Mouse (Mus musculus): ENCODE measurements around the gene Smyd3.

The Smyd3 gene

GRCm38 (mm10) chr1:179517713-179518465 lies at the start of gene Smyd3:
Gene Smyd3, minus strand, starts transcription at chr1:179518041.
- peak; percentile 78 for DNase-seq (ENCODE audit: low read depth, low spot score)

- no peak for DNase-seq (ENCODE audit: low read depth, low spot score)
Observed at GRCm38 (mm10) chr1:179567558-179567957, 49.7 kb upstream of the Smyd3 start.

GRCm38 (mm10) chr1:179563926-179564325 lies 46.1 kb upstream of the Smyd3 start:
- no peak for DNase-seq (ENCODE audit: low read depth, low spot score)

DNA sequence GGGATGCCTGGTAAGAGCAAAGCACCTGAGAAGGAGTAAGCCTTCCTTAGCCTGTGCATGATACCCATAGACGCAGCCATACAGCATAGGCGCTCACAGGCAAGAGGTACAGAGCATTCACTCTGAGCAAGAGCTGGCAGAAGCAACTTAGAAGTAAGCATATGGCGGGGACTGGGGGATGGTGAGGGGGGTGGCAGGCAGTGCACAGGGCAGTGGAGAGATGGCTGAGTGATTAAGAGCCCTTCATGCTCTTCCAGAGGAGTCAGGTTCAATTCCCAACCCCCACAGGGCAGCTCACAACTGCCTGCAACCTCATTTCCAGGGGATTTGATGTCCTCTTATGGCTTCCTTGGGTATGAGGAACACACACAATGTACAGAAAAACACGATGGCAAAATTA lies 45.4 kb upstream of the Smyd3 start:
- DNase-seq (ENCODE audit: low read depth, low spot score), result no peak

GRCm38 (mm10) chr1:179560845-179561430 lies 43.1 kb upstream of the Smyd3 start:
- no peak for DNase-seq (ENCODE audit: low read depth, low spot score)

GRCm38 (mm10) chr1:179559446-179560194 lies 41.8 kb upstream of the Smyd3 start:
- no peak for DNase-seq (ENCODE audit: low read depth, low spot score)

DNA sequence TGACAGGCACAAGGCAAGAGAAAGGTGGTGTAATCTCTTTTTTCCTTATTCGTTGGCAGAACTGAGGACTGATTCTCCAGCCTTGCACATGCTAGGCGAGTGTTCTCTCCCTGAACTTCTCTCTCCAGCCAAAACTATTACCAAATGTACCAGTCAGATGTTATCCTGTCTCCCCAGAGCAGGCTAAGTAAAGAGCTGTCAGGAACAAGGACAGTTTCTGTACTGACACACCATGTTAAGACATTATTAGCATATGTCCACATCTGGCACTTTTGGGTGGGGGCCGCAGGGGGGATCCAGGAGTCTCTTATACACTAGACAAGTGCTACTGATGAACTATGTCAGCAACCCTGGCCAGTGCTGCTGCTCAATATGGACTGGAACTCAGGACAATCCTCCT lies 39.1 kb upstream of the Smyd3 start:
- no peak for DNase-seq (ENCODE audit: low read depth, low spot score)

- DNase-seq (ENCODE audit: low read depth, low spot score), result no peak
Observed at GRCm38 (mm10) chr1:179553949-179554347, 36.1 kb upstream of the Smyd3 start.

DNA sequence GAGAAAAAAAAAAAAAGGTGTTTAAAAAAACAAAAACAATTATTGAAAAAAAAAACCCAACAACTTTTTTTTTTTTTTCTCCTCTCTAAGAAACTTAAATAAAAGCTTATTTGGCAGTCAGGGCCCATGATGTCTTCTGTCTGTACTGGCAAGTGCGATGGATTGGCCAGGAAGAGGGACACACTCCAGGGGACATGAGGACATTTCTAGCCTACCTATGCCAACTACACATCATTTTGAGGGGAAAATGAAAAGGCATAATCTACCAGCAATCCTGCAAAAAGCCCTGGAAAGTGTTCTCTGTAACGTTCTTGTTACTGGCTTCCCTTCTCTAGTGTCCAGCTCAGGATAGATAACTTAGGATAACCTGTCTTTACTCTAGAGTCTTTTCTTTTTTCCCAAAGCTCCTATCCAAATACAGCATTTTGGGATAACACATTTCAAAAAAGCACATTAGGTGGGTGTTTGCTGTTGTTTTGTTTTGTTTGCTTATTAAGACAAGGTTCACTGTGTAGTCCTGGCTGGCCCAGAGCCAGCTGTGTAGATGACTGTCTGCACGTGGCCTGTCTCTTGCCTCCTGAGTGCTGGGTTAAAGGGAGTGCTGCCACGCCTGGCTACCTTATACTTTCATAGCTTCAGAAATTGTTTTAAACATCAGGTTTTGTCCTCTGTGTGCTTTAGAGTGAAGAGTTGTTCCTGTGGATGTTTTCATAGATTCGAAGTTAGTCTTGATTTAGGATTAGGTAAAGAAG lies 35.5 kb upstream of the Smyd3 start:
- DNase-seq (ENCODE audit: low read depth, low spot score), result no peak

GRCm38 (mm10) chr1:179552751-179553150 lies 34.9 kb upstream of the Smyd3 start:
- no peak for DNase-seq (ENCODE audit: low read depth, low spot score)

DNA sequence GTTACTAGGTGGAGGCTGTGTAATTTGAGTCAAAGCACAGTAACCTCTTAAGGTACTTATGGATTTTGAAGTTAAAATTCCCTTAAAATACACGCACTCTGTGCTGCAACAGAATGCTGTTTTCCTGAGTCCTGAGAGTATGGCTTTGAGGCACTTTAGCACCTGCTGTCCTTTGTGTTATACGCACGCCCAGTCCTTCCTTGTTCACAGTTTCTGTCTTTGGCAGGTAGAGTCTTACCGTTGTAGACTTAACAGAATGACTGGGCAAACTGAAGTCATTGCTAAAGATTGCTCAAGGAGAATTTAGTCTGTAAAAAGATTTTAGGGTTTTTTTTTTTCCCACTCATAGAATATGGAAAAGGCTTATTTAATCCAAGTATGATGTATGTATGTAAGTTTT lies 34.1 kb upstream of the Smyd3 start:
- no peak for DNase-seq (ENCODE audit: low read depth, low spot score)

- DNase-seq (ENCODE audit: low read depth, low spot score), result no peak
Observed at GRCm38 (mm10) chr1:179551336-179551735, 33.5 kb upstream of the Smyd3 start.

DNA sequence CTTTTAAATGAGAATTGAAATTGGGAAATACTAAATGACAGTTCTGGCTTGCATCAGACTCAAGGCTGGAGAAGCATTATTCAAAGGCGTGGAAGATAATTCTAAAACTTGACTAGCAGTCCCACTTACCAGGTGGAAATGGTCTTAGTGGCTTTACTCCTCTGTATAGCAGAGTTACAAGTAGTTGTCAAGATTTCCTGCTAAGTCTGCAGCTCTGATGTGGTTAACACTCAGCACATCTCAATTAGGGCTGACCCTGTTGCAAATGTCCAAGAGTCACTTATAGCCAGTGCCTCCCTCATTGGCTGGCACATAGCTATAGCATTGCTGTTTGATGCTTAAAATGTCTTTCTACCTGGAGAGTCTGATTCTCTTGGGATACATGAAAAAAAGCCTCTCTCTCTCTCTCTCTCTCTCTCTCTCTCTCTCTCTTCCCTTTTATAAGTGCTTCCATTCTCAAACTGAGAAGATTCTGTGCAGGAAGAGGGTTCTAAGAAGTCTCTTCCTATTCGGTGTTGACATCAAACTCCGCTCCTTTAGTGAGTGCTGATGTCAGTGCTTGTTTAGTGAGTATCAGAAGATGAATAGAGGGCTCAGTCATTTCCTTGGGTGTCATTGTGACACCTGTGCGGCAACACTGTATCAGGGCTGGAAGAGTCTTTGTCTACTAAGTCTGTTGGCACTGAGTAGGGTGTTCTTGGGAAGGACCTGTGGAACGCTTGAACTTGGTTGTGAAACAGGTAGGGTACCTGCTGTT lies 31.3 kb upstream of the Smyd3 start:
- no peak for DNase-seq (ENCODE audit: low read depth, low spot score)

DNA sequence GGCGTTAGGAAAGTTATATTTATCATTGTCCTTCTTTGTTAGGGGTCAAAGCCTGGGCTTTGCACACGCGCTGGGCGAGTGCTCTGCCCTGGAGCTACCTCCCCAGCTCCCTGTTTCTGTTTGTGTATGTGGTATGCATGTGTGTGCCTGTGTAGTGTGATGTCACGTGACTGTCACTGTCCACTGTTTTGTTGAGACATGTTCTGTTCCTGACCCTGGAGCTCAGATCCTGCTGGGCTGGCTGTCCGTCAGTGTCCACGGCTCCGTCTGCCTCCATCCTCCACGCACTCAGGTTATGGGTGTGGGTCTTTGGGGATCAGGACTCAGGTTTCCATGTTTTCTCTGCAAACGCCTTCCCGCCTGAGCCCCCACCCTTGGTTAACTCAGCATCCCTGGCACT lies 30.4 kb upstream of the Smyd3 start:
- no peak for DNase-seq (ENCODE audit: low read depth, low spot score)

- no peak for DNase-seq (ENCODE audit: low read depth, low spot score)
Observed at GRCm38 (mm10) chr1:179547176-179547575, 29.3 kb upstream of the Smyd3 start.

DNA sequence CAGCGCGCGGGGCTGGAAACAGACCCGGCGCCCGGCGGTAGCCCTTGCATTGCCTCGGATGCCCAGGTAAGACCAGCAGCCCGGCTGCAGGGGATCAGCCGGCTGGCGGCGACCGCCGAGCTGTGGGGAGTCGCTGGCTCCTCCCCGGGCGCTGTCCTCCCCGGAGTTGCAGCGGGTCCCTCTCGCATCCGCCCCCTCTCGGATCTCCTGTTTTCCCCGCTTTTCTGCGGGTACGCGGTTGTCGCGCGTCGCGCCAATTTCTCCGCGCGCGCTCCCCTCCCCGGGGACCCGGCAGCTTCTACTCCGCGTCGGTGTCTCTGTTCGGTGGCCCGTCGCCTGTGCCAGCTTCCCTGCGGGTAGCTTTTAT lies 28.7 kb upstream of the Smyd3 start:
- peak; percentile 39 for DNase-seq (ENCODE audit: low read depth, low spot score)

DNA sequence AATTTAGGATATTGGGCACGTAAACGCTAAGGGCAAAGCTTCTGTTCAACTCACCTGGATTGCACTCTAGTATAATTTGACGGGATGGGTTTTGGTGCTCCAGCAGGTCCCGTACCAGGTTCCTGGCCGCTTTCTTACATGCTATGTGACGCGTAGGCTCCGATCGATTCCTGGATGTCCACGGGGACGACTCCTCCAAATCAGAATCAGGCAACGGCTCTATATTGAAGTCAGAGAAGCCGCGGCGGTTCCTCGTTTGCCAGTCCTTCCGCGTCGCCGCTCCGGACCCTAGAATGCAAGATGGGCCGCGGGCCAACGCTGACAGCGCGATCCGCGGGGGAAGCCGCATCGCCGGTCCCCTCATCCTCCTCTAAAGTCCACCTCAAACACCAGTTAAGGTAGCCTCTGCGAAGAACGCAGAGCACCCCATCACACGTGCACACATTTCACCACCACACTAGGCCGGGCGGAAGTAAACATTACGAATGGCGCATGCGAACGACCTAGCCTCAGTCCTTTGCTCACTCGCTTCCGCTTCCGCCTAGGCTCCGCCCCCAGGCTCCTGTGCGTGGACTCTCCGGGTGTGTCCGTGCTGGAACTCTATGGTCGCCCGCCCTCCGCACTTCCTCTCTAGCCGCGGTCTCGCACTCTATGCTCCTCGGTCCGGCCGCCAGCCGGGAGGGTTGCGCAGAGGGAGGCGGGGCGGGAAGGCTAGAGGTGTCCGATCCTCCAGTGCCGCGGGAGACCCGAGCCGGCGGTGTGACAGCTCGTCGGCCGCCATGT lies 28.1 kb upstream of the Smyd3 start, which contains the start of the genes Tfb2m and Cnst:
Gene Tfb2m, minus strand, starts transcription at position 500 of the 783 bp plus-strand sequence.
Gene Cnst, plus strand, starts transcription at position 603 of the 783 bp plus-strand sequence.
- peak; percentile 93 for DNase-seq (ENCODE audit: low read depth, low spot score)

DNA sequence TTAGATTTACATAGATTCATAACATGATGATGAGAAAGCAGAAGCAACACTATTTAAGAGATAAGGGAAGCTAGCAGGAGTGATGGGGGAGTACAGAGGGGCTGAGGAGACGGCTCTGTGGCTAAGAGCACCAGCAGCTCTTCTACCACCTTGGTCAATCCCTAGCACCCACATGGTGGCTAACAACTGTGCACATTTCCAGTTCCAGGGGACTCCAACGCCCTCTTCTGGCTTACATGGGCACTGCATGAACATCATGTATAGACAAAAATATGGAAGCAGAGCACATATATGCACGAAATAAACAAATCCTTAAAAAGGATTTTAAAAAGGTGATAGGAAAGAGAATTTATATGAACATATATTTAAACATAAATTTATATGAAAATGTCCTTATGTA lies 23.7 kb upstream of the Smyd3 start:
- DNase-seq (ENCODE audit: low read depth, low spot score), result no peak

DNA sequence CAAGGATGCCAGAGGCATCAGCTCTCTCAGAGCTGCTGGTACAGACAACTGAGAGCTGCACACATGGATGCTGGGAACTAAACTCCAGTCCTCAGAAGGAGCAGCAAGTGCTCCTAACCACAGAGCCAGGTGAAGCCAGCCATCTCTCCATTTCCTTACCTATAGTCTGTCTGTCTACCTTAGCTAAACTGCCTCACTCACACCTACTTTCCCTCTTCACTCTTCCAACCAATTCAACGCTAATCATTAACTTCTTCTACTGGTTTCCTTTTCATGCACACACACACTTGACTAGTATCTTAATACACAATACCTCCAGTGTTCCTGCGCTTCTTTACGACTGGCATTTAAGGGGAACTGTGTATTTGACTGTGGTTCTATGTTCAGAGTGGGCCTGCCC lies 22.0 kb upstream of the Smyd3 start:
- DNase-seq (ENCODE audit: low read depth, low spot score), result no peak

DNA sequence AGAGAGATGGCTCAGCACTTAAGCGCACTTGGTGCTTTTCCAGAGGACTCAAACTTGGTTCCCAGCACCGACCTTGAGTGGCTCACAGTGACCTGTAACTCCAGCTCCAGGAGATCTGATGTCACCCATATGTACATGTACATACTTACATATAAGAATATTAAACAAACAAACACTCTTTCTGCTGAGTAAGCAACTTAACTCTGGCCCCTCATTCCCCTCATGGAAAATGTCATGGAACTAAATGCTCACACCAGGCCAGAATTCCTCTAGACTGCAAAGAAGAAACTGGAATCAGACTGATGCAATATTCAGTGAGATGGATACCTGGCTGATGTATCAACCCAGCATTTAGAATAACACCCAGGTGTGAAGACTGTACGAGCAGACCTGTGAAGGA lies 21.2 kb upstream of the Smyd3 start:
- no peak for DNase-seq (ENCODE audit: low read depth, low spot score)
